Mouse (Mus musculus) forebrain, postnatal 0 days (tissue): ENCODE measurements around the gene Aak1. TPM values are rescaled to one million over a fixed set of nuclear protein-coding genes. Genes with fewer than 3 reads are reported as not detected.

Experiments used
- ATAC-seq: fragments of 200-750 bp; cut with Nextera tagmentation; 2 replicates; pipeline ENCODE4 v1.8.0; 2017; ENCODE audit warnings: mild to moderate bottlenecking, moderate library complexity
- DNase-seq: peaks from one replicate; pipeline ENCODE4 v3.0.0-alpha.2; 2015
- H3K27ac ChIP-seq: fragments of 300-500 bp; sonication (generic); 2 replicates; pipeline ENCODE4 v1.5.1; 2014; ENCODE audit warnings: low read depth, mild to moderate bottlenecking, antibody characterized with exemption, low read length, moderate library complexity, mixed read lengths
- H3K27me3 ChIP-seq: fragments of 300-500 bp; sonication (generic); 2 replicates; pipeline ENCODE4 v1.6.1; 2014; ENCODE audit warnings: mild to moderate bottlenecking, low read length, mixed read lengths; ENCODE audit not compliant: insufficient read depth
- H3K36me3 ChIP-seq: fragments of 300-500 bp; sonication (generic); 2 replicates; pipeline ENCODE4 v1.6.1; 2014; ENCODE audit warnings: mild to moderate bottlenecking, moderate library complexity; ENCODE audit not compliant: insufficient read depth
- H3K4me1 ChIP-seq: fragments of 300-500 bp; sonication (generic); 2 replicates; pipeline ENCODE4 v1.6.1; 2014; ENCODE audit warnings: antibody characterized with exemption; ENCODE audit not compliant: insufficient read depth
- H3K4me2 ChIP-seq: fragments of 300-500 bp; sonication (generic); 2 replicates; pipeline ENCODE4 v1.6.1; 2014; ENCODE audit warnings: low read depth, mild to moderate bottlenecking, moderate library complexity
- H3K4me3 ChIP-seq: fragments of 300-500 bp; sonication (generic); 2 replicates; pipeline ENCODE4 v1.5.1; 2014; ENCODE audit warnings: low read depth, low read length, mixed read lengths
- H3K9ac ChIP-seq: fragments of 300-500 bp; sonication (generic); 2 replicates; pipeline ENCODE4 v1.6.1; 2014; ENCODE audit warnings: mild to moderate bottlenecking
- H3K9me3 ChIP-seq: fragments of 300-500 bp; sonication (generic); 2 replicates; pipeline ENCODE4 v1.6.1; 2016; ENCODE audit warnings: low read length
- CTCF ChIP-seq: sonication (generic); IDR thresholded peaks from 2 replicates; pipeline ENCODE4 v1.5.1; 2016; ENCODE audit warnings: antibody characterized with exemption, control low read depth, low read depth
- WGBS: fragments of 180-500 bp; shearing (Covaris S2); extraction: QIAGEN DNeasy Blood & Tissue Kit; methylation state at CpG from one replicate; pipeline ENCODE4 v1.1.7; 2014; 5-methylcytosine and 5-hydroxymethylcytosine counted together
- polyA plus RNA-seq: library from polyadenylated mRNA; unstranded; fragments of >200 nt; fragmentation: Nextera tagmentation; extraction: Ambion mirVana; gene quantifications from 2 replicates; pipeline ENCODE4 v1.2.1, GENCODE M21; 2015
- total RNA-seq: library from RNA; depleted of rRNA; stranded (reverse); fragments of >200 nt; gene quantifications from 2 replicates; pipeline ENCODE4 v1.2.3, GENCODE M21; 2014

Aak1 gene
- total and polyA plus RNA-seq, 2 experiments from 2014 or later: 31.0 to 57.6 TPM

DNA sequence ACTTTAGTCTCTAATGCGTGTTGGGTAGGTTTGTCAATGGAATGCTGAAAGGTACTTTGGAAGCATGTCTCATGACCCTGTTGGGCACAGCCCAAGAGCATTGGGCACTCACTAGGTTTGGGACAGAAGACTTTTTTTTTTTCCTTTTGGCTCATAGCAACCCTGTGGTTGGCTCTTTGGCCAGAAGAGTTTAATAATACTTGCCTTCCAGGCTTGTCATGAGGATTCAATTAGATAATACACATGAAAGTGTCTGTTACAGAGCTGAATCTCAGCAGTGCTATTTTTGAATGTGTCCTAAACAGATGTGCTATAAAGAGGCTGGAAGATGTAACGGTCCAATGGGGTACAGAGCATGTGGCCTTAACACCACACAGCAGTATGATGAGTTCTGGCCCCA, 56.2 kb downstream of the Aak1 start:
- ATAC-seq: no peak
- H3K9me3 ChIP-seq: no peaks in the 10 kb centered on the region
- 91% methylated on average over 2 of the region's 2 CpGs for WGBS
- no peak for TF ChIP-seq CTCF
- no peaks in the 10 kb centered on the region for H3K4me1 ChIP-seq
- no peak overlapping the region for H3K4me3 ChIP-seq
- H3K4me2 ChIP-seq: no peak overlapping the region
- H3K27ac ChIP-seq: no peak overlapping the region
- H3K9ac ChIP-seq: no peak overlapping the region
- no peaks in the 10 kb centered on the region for H3K27me3 ChIP-seq
- no peak for DNase-seq
- no peaks in the 10 kb centered on the region for H3K36me3 ChIP-seq

DNA sequence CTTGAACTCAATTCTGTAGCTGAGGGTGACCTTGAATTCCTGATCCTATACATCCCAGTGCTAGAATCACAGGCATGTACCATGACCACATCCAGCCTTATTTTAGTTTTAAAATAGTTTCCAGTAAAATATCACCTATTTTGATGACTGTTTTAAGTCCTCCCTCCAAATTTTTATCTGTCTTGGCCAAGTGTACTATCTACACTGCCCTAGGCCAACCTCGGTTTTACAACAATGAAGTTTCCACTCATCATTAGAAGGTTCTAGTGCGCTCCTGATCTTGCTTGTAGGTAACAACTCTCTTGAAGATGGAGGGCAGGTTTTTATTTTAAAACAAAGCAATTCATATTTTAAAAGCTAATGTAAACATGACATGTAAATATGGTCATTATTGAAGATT, 57.9 kb downstream of the Aak1 start:
- no peaks in the 10 kb centered on the region for H3K9me3 ChIP-seq
- DNase-seq (no peak), ATAC-seq (no peak)
- no peak overlapping the region for H3K4me3 ChIP-seq
- no peaks in the 10 kb centered on the region for H3K4me1 ChIP-seq
- H3K27me3 ChIP-seq: no peaks in the 10 kb centered on the region
- 97% methylated on average over 2 of the region's 2 CpGs for WGBS
- H3K27ac ChIP-seq: no peak overlapping the region
- no peak overlapping the region for H3K9ac ChIP-seq
- TF ChIP-seq CTCF: no peak
- H3K4me2 ChIP-seq: no peak overlapping the region
- H3K36me3 ChIP-seq: no peaks in the 10 kb centered on the region

DNA sequence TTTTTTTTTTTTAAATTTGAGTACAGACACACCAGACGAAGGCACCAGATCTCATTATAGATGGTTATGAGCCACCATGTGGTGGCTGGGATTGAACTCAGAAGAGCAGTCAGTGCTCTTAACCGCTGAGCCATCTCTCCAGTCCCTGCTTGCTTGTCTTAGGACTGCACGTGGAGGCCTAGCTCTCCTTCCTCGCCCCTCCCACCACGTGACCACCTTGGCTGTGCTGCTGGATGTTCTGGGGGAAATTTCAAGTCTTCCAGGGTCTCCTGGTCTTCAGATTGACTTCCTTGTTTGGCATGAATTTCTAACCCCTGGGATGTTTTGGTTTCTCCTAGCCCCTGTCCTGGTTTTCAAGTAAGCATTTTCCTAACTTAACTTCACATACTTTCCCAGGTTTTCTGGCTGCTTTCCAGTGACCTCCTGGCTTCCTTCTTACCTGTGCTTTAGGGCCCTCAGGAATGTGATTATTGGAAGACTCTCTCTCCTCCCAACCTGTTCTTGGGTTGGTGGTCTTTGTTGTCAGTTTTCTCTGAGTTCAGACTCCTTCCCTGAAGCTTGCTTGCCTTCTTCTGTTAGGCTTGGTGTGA, 59.3 kb downstream of the Aak1 start:
- no peak overlapping the region for H3K4me3 ChIP-seq
- H3K4me1 ChIP-seq: no peaks in the 10 kb centered on the region
- H3K36me3 ChIP-seq: no peaks in the 10 kb centered on the region
- ATAC-seq (no peak), DNase-seq (no peak)
- H3K27ac ChIP-seq: no peak overlapping the region
- H3K9ac ChIP-seq: no peak overlapping the region
- WGBS: 66% methylated on average over 5 of the region's 5 CpGs
- no peaks in the 10 kb centered on the region for H3K9me3 ChIP-seq
- TF ChIP-seq CTCF: no peak
- no peaks in the 10 kb centered on the region for H3K27me3 ChIP-seq
- no peak overlapping the region for H3K4me2 ChIP-seq

DNA sequence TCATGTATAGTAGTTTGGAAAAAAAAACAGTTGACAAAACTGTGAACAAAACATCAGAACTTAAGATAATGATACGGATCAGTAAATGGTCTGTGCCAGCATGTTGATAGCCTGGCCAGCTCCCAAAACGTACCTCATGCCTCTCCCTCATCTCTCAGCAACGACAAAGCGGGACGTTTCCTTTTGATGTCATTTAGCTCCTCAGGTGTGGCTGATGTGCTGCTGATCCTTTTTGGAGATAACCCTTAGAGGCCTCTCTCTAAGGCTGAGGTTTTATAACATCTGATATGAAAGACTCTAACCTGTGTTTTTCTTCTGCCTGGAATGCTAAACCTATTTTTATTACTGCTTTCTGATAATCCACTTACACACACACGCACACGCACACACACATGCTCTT, 60.6 kb downstream of the Aak1 start:
- no peak overlapping the region for H3K27ac ChIP-seq
- H3K4me3 ChIP-seq: no peak overlapping the region
- H3K9ac ChIP-seq: no peak overlapping the region
- H3K36me3 ChIP-seq: no peaks in the 10 kb centered on the region
- no peak overlapping the region for H3K4me2 ChIP-seq
- DNase-seq: no peak
- H3K27me3 ChIP-seq: no peaks in the 10 kb centered on the region
- H3K9me3 ChIP-seq: no peaks in the 10 kb centered on the region
- WGBS: 77% methylated on average over 7 of the region's 7 CpGs
- no peak for ATAC-seq
- no peak for TF ChIP-seq CTCF
- H3K4me1 ChIP-seq: no peaks in the 10 kb centered on the region

DNA sequence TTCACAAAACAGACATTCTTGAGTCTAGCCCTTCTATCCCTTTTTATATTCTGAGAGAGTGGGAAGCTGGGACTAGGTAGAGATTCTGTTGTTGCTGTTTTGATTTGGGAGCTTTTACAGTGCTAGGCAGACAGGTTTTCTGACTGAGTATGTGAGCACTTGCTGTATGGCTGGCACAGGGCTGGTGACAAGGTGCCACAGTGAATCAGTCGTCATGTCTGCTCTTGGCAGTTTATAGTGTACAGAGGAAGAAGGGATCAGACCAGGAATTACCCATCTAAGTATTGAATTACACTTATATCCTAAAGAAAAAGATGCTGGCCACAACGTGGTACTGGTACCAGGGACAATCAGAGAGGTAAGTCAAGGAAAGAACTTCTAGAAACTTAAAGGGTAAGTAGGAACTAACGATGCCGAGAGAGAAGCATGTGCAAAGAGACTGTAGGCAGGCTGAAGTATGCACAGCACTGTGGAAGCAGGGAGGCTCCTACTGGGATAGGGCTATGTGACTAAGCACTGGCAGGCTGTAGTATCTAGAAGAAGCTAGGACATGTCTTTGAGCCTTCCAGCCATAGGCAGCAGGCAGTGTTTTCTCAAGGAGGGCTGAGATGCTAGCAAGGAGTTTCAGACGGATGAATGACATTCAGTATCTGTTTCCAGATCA, 67.0 kb downstream of the Aak1 start:
- no peak for TF ChIP-seq CTCF
- DNase-seq: no peak
- peaks cover 4% of the 10 kb centered on the region; the same call in 1 of the 2 replicates for H3K4me1 ChIP-seq
- H3K9ac ChIP-seq: no peak overlapping the region
- no peak for ATAC-seq
- H3K27ac ChIP-seq: no peak overlapping the region
- no peaks in the 10 kb centered on the region for H3K9me3 ChIP-seq
- 70% methylated on average over 5 of the region's 5 CpGs for WGBS
- no peaks in the 10 kb centered on the region for H3K27me3 ChIP-seq
- H3K36me3 ChIP-seq: no peaks in the 10 kb centered on the region
- no peak overlapping the region for H3K4me2 ChIP-seq
- H3K4me3 ChIP-seq: no peak overlapping the region

DNA sequence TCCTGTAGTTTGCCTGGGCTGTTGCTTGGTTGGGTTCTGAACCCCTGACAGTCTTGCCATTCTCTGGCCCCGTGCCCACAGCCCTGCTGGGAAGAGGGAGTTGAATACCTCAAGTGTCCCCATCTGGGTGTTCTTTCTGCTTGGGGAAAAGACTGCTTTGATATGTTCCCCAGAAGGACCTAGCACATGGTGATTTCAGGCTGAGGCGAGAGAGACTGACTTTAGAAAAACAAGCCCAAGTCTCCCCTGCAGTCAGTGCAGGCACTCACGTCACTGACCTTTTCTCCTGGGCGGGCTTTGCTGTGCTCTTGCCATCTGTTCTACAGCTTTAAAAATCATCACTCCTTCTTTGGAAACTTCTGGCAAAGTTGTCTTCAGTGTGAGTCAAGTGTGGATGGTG, 67.9 kb downstream of the Aak1 start:
- no peak for ATAC-seq
- H3K9ac ChIP-seq: no peak overlapping the region
- H3K4me2 ChIP-seq: no peak overlapping the region
- H3K27me3 ChIP-seq: no peaks in the 10 kb centered on the region
- no peaks in the 10 kb centered on the region for H3K36me3 ChIP-seq
- DNase-seq: no peak
- peaks cover 4% of the 10 kb centered on the region; the same call in 1 of the 2 replicates for H3K4me1 ChIP-seq
- no peak overlapping the region for H3K4me3 ChIP-seq
- no peaks in the 10 kb centered on the region for H3K9me3 ChIP-seq
- 70% methylated on average over 4 of the region's 4 CpGs for WGBS
- no peak overlapping the region for H3K27ac ChIP-seq
- TF ChIP-seq CTCF: no peak

DNA sequence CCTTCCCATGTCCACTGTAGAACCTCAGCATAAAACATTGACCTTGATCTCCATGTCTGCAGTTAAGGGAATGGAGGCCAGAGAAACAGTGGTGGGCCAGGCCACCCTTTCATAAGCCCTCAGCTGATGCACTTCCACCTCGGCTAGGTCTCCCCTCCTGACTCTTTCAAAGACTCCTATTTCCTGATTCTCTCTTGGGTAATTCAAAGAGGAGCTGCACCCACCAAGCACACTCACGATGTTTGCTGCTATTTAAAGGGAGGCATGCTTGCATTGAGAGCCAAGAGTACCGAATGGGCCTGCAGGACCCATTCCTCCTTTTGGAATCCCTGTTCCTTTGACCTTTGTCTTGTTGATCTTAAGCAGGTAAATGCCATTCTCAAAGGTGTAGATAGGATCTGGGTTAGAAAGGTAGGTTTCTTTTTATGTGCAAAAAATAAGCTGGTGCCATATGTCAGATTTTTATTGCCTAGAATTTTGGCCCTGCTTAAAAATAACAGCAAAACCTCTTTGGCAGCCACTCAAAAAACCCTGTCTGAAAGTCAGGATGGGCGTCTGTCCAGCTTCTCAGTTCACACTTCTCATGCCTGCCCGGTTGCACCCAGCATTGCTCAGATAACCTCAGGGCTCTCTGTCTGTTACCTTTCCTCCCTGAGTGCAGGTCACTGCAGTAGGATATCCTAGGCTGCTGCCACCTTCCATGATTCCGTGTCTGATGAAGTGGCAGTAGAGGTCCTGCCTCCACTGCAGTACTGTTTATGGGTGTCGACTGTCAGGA, 68.9 kb downstream of the Aak1 start:
- no peaks in the 10 kb centered on the region for H3K9me3 ChIP-seq
- H3K27me3 ChIP-seq: no peaks in the 10 kb centered on the region
- H3K36me3 ChIP-seq: no peaks in the 10 kb centered on the region
- DNase-seq (no peak), ATAC-seq (no peak)
- no peak overlapping the region for H3K4me2 ChIP-seq
- no peak for TF ChIP-seq CTCF
- no peak overlapping the region for H3K9ac ChIP-seq
- peaks cover 4% of the 10 kb centered on the region; the same call in 1 of the 2 replicates for H3K4me1 ChIP-seq
- no peak overlapping the region for H3K27ac ChIP-seq
- no peak overlapping the region for H3K4me3 ChIP-seq
- WGBS: 50% methylated on average over 7 of the region's 7 CpGs
